Mouse (Mus musculus): ENCODE data around the gene Rpp25l.
"Not testable (repeated sequence)": the region's sequence is repeated elsewhere in the genome, so short reads cannot be mapped to it uniquely, and the experiment has no call there.

Rpp25l gene

DNA sequence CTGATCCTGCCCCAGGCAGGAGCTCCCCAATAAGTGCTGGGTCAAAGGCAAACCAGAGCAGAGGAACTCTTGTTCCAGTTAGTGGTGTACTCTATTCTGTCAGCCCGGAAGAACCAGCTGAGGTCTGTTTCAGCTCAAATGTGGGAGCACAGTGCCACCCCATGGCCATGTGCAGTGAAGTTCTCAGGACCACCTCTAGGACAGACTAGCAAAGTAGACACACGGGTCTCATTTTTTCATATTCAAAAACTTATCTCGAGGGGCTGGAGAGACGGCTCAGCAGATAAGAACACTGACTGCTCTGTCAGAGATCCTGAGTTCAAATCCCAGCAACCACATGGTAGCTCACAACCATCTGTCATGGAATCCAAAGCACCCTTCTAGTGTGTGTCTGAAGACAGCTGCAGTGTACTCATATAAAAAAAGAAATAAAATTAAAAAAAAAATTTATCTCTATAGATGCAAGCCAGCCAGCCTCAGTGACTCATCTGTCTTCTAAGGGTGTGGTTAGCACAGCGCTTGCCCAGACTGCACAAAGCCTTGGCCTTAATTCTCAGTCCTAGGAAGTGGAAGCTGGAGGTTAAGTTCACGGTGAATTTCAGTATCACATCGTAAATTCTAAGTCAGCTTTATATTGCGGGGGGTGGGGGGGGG lies 24.4 kb upstream of the Rpp25l start:
- DNase-seq (ENCODE audit: low read depth), result peak; percentile 88

DNA sequence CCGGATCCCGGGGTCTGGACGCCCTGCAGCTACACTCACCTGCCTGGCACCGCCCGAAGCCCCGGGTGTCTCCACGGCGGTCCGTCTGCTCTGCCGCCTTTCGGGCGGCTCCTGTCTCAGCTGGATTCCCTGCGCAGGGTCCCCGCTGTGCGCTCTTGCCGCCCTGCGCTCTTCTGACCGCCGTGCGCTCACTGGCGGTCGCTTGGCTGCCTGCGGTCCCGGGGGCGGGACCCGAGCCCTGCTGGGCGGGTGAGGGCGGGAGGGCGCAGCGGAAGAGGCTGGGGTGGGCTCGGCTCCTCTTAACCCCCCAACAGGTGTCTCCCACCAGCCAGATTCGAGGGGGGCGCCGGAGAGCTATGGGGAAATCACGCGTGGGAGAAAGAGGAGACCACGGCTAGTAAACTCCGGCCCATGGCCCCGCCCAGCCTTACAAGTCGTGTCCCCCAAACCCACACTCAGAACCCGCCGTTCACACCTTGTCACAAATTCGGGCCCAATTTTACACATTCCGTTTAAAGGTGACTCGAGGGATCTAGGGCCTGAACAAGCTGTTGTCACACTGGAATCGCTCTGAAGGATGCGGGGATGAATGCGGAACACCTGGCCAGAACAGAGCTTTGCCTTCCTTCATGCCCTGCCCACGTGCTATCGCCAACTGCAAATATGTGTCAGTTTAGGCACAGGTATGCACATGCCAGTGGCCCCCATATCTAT lies 17.9 kb upstream of the Rpp25l start, which contains the start of gene Arid3c:
Arid3c (minus strand) TSS at position 91 of the 714 bp plus-strand sequence.
- no peak for DNase-seq (ENCODE audit: low read depth)

DNA sequence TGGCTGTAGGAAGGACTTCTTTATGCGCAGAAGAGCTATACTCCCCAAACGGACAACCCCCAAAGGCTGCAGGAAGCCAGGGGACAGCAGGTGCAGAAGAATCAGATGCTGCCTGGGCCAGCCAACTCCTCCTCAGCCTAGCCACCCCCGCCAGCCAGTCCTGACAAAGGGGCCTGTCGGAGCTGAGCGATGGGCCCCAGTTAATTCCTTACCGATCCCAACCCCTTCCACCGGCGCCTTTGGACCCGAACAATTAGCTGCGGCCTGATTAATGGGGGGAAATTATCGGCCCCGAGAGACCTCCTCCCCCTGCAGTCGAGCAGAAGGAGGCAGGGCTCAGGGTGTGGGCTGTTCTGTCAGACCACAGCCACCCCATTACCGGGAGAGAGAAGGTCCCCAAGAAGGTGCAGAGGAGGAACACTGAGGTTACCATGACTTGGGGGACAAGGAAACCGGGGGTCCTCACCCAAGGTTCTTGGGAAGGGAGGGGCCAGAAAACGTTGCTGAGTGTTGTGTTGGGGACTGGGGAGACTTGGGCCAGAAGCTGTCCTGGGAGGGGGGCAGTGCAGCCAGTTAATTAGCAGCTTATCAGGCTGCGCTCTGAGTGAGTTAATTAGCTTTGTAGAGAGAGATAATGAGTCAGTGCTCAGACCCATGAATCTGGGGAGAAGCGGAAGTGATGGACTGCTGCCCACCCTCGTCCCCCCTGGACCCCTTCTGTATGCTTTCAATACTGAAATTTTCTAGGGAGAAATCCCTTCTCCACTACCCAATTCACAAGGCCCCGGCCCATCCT lies 13.7 kb upstream of the Rpp25l start:
- DNase-seq (ENCODE audit: low read depth), result no peak

DNA sequence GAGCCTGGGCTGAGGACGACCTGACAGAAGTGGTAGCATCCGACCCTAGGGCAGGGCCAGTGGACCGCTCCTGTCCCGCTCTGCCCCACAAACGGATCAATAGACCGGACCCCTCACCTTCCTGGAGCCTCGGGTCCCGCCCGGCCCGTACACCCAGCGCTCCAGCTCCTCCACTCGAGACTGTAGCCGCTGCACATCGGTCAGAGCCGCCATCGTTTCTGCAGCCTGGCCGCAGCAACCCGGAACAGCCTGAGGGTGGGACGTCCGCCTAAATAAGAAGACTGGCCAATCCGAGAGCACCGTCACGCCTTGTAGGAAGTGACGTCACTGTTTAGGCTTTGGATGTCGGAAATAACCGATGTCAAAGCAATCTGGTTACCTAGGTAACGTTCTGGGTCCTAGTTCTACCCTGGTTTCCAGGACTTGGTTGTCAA lies 9.6 kb upstream of the Rpp25l start, which contains the start of gene Dctn3:
Dctn3 (minus strand) TSS at position 253 of the 434 bp plus-strand sequence.
- DNase-seq (ENCODE audit: low read depth), result peak; percentile 93

DNA sequence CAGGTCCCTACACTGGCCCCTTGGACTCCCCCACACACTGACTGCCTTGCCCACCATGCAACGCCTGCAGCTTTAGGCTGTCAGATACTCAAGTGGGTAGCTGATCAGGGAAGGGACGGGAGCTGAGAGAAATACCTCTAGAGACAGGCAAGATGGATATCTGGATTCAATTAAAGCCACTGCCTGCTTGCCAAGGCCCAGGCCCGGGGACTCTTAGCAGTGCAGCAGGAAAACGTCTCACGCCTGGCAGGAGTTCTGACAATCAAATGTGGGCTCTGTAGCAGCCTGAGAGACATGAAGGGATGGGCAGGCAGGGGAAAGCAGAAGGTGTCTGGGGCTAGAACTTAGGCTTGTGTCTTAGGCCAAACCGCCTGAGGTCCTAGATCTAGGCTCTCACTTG lies 3.5 kb upstream of the Rpp25l start:
- DNase-seq (ENCODE audit: low read depth), result no peak

DNA sequence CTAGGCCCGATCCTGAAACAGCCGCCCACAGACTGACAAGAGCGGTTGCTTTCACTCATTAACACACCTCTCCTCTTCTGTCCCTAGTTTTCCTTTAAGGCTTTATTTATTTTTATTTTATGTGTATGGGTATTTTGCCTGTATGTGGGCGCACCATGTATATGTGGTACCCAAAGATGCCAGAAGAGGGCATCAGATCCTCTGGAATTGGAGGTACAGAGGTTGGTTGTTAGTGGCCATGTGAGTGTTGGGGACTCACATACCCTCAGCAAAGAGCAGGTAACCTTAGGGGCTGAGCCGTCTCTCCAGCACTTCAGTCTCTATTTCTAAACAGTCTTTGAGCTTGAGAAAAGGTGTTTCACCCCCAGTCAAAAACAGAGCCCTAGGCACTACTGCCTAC lies 2.3 kb upstream of the Rpp25l start:
- DNase-seq (ENCODE audit: low read depth), result peak; percentile 74

DNA sequence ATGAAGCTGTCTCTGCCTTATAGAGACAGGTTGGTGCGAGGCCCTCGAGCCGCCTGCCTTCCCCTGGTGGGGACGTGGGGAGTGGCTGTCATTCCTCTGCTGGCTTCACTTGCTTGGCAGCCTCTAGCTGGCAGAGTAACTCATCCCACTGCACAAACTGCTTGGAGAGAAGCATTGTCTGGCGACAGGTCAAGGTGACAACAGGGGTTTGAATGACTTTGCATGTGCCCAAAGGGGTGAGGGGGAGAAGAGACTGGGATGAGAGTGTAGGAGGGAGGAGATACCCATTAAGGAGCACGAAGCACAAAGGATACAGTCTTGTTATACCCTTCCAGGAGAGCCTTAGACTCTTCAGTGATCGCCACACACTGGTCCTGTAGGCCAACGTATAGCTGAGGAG lies 1.7 kb upstream of the Rpp25l start:
- DNase-seq (ENCODE audit: low read depth), result no peak

DNA sequence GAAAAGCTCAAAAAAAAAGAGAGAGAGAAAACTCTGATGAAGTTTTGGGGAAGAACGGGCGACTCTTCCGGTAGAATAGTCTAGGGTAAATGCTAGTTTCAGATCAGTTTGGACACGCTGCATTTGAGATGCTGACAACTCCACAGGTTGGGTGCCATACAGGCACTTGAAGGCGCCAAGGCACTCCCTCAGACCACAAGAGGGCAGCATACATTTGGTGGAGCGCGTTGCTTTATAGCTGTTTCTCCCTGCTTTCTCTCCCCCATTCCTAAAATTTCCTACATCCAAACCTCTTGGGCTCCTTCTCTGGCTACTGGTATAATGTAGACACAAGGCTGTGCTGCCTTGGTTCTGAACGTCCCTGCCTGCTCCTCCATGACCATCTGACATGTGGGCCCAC lies 942 bp upstream of the Rpp25l start:
- peak; percentile 79 for DNase-seq (ENCODE audit: low read depth)

DNA sequence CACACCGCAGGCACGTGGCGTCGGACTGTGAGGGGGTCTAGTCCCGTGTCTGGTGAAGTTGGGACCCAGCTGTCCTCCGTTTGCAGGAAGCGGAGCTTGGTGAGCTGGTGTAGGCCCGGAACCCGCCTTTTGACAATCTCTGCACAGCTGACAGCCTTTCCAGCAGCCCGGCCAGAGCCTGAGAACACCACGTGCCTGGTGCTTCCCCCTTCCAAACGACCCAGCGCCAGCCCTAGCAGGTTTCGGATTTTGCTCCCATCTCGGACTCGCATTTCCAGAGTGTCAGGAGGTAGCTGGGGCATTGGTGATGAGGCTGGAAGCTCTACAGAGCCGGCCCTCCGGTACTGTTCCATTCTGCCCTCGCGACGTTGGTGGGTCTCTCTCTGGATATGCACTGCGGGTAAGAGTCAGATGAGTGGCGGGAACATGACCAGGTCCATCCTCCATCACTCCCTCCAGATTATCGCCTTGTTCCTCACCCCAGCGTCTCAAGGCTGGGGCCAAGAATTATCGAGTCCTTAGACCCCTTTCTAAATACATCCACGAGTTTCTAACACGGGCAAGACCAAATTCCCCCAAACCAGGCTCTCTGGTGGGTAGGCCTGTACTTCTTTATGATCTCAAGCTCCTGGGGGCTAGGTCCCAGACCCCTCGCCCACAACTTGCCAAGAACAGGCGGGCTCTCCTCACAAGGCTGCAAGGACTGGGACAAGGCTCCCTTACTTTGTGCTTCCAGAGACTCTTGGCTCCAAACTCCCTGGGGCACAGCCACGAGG lies 725 bp downstream of the Rpp25l start:
- DNase-seq (ENCODE audit: low read depth), result no peak

DNA sequence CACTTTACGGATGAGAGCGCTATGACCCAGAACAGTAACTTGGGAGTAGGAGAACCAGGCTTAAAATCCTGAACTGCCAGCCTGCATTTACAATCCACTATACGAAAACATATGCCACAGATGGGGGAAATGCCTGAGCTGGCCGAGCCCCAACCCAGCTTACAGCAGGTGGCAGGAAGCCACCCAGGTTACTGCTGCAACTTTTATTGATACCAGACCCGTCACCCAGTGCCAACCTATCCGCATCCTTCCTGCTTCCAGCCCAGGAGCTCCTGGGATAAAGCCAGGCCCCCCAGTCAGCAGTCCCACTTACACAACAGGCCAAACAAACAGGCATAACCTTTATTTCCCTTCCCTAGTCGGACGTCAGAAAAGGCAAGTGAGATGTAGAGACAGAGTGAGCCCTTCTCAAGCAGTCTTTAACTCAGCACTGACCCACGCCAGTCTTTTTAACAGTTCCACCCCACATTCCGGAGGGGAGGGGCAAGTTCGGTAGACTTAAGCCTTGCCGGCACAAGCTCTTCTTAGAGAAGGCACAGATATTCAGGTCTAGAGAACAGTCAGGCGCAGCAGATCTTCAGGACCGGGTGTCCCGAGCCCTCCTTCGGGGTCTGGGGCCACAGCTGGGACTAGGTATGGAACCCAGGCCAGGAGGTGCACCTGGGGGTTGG lies 1.5 kb downstream of the Rpp25l start:
- DNase-seq (ENCODE audit: low read depth), result no peak

DNA sequence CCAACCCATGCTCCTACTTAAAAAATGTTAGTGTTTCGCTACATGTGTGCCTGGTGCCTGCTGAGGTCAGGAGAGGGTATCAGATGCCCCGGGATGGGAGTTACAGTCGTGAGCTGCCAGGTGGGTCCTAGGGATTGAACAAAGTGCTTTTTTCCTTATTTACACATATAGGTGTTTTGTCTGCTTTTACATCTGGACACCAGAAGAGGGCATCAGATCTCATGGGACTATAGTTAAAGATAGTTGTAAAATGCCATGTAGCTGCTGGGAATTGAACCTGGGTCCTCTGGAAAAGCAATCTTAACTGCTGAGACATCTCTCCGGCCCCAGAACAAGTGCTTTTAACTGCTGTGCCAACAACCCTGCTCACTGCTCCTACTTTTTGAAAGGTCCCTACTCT lies 3.1 kb downstream of the Rpp25l start:
- DNase-seq (ENCODE audit: low read depth), result no peak

DNA sequence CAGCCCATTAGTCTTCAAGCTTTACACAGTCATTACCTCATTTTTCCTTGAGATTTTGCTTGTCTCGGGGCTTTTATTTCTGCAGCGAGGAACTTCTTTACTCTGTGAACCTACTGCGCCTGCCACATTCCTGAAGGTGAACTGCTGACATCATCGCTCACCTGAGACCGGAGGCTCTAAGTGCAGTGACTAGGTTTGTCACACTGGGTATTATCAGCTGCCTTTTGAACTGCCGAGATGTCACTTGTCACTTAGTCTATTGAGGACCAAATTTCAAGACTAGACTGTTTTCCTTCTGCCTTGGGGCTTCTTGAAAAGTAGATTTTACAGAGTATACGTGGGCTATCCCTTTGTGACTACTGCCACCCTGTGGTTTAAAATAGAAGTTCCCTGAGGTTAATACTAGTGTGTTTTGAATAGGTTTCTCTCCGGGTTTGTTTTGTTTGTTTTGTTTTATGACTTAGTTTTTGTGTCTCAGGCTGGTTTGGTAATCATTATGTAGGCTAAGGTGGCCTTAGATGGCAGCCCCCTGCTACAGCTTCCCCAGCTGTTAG lies 5.1 kb downstream of the Rpp25l start:
- peak; percentile 78 for DNase-seq (ENCODE audit: low read depth)

DNA sequence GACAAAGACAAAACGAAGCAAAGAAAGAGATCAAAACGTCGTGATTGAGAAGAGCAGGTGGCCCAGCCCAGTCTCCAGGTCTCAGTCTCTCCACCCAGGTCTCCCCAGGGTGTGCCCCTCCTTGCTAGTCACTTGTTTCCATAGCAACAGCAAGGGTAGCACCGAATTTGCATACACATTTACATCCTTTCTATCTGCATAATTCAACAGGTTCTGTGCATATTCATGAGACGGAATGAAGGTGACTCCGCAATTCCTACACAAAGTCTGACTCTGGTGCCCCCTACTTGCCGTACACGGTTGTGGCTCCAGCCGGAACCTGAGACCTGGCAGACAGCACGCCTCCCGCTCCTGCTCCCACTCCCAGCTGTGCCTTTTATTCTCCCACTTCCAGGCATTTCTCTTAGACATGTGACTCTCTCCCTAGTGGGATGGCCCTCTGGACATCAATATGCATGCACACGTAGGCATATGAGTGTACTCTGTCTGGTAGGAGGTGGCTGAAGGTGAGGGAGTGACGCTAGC lies 6.3 kb downstream of the Rpp25l start:
- peak; percentile 74 for DNase-seq (ENCODE audit: low read depth)

DNA sequence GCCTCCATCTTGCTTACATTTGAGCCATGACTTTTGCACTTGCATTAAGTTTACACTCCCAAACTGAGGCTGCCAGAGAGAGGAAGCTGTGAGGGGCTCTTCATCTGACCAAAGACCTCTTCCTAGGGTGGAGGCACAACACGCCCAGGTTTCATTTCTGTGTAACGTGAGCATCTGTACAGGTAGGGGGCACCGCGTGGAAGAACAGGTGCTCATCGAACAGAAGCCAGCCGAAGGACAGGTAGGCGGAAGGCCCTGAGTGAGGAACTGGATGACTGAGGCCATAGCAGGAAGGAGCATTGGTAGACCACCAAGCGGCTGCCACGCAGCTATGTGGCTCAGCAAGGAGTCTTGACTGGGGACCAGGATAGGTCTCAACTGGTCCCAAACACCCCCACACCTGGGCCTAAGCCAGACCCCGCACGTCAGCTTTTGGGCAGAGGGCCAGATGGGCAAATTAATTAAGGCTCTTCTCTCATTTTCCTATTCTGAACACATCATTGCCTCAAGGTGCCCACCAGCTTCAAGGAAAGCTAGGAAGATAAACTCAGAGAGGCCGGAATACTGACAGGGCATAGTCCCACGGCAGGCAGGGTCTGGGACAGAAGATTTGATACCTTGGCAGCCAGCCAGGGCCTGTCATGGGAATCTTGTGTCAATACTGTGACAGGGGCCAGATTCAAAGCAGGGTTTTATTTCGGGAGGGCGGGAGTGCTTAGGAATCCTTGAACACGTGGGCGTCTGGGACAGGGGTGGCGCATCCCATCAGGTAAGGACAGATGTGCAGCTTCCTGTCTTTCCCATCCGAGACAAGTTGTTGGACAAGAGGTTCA lies 7.2 kb downstream of the Rpp25l start:
- peak; percentile 4 for DNase-seq (ENCODE audit: low read depth)

DNA sequence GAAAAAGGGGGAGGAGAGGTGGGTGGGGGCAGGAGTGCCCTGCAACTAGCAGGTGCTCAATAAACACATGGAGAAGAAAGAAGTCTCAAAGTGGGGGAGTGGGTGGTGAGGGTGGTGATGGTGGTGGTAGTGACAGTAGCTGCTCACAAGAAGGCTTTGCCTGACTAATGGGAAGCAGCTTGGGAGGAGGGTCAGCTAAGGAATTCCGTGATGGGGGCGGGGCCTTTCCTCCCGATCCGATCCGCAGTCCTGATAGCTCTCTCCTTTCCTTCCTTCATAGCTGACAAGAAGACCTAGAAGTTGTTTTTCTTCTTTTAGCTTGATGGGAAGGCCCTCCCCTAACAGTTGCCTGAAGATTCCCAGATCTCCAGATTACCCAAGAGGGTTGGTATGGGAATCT lies 8.7 kb downstream of the Rpp25l start:
- no peak for DNase-seq (ENCODE audit: low read depth)

DNA sequence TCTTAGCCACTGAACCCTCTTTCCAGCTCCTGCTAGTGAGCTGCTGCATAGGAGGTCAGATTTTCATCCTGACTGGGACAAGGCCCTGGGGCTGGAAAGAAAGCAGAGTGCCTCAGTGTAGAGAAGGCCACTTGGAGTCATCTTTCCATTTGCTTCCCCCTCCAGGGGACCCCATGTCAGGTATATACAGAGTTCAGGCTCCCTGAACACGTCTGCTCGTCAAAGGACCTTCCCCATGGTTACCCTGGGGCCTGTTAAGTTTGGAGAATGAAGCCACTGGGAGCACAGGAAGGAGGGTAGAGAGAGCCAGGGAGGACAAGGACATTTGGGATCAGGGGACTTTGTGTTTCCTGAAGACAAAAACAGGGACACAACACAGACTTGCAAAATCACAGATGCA lies 11.1 kb downstream of the Rpp25l start:
- DNase-seq (ENCODE audit: low read depth), result not testable (repeated sequence)

DNA sequence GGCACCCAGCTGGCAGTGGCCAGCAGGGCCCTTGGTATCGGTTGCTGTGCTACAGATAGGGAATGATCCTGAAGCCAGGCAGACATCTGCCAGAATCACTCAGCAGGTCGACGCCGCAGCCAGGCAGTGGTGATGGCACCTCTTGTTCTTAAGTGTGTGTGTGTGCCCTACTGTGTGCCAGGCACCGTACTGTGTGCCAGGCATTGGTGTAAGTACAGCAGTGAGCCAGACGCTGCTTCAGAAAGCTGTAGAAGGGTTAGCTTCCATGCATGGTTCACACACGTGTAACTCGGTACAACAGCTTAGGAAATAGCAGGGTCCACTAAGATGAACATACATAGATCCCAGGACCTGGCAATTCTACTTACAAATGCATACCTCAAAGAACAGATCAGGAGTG lies 13.1 kb downstream of the Rpp25l start:
- DNase-seq (ENCODE audit: low read depth), result not testable (repeated sequence)

DNA sequence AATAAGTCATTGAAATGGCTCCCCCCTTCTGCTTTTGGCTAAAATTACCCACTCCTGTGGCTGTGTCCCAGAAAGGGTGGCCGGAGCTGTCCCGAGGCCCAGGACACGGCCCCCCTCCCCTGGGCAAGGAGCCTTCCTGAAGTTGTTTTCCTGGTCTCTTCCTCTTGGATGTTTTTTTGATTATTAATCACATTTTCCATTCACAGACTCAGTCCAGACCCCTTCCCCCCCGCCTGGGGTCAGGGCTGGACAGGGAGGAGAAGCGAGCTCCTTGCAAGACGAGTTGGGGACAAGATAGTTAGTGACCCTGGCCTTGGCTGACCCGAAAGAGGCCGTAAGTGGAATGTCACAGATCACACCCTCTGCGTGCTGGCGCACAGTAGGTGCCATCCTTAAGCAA lies 13.6 kb downstream of the Rpp25l start, which contains the start of gene Il11ra1:
Il11ra1 (plus strand) TSS at position 207 of the 400 bp plus-strand sequence.
- not testable (repeated sequence) for DNase-seq (ENCODE audit: low read depth)

DNA sequence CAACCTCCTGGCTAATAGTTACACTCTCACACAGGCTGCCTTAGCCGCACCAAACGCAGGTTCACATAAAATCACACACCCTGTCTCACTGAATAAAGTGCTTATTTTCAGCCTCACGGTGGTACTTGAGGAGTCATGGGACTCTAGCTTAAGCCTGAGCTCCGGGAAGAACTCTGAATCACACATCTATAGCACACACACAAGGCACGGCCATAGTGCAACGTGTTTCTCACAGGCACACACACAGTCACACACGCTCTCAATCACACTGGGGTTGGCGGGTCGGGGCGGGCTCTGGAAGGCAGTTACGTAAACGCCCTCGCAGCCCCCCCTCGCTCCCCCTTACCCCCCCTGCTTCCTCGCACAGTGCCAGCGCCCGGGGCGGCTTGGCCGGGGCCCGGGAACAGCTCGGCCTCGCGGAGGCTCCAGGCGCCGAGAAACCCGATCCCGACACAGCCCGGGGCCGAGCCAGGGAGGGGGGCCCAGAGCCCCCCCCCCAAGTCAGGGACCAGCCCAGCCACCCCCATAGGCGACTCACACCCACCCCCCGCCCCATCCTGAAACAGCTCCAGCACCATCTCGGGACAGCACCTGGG lies 14.8 kb downstream of the Rpp25l start:
- DNase-seq (ENCODE audit: low read depth), result not testable (repeated sequence)

All from naive thymus-derived CD4-positive, alpha-beta T cell, adult 2 months (primary cell).